Mouse (Mus musculus) embryonic facial prominence, embryonic 14.5 days (tissue): ENCODE results near the gene Fscn1. TPM values are rescaled to one million over a fixed set of nuclear protein-coding genes. Genes with fewer than 3 reads are reported as not detected.
A peak's percentile ranks its signal among the peaks of the same experiment; 100 is the strongest.

Experiments used
- ATAC-seq: fragments of 200-750 bp; cut with Nextera tagmentation; 2 replicates; pipeline ENCODE4 v1.8.0; 2017; ENCODE audit warnings: low read depth, moderate number of reproducible peaks, moderate TSS enrichment
- DNase-seq: peaks from one replicate; pipeline ENCODE4 v3.0.0-alpha.2; 2015; ENCODE audit warnings: low spot score
- H3K27ac ChIP-seq: fragments of 300-500 bp; sonication (generic); replicated peaks from 2 replicates; pipeline ENCODE4 v1.5.1; 2014; ENCODE audit warnings: low read depth, mild to moderate bottlenecking, low read length, moderate library complexity
- H3K27me3 ChIP-seq: fragments of 300-500 bp; sonication (generic); replicated peaks from 2 replicates; pipeline ENCODE4 v1.6.1; 2014; ENCODE audit warnings: low read length; ENCODE audit not compliant: control insufficient read depth, insufficient read depth
- H3K36me3 ChIP-seq: fragments of 300-500 bp; sonication (generic); 2 replicates; pipeline ENCODE4 v1.6.1; 2014; ENCODE audit warnings: low read length, mixed read lengths; ENCODE audit not compliant: control insufficient read depth, insufficient read depth
- H3K4me1 ChIP-seq: fragments of 300-500 bp; sonication (generic); 2 replicates; pipeline ENCODE4 v1.6.1; 2014; ENCODE audit warnings: antibody characterized with exemption, low read length; ENCODE audit not compliant: control insufficient read depth, insufficient read depth
- H3K4me2 ChIP-seq: fragments of 300-500 bp; sonication (generic); 2 replicates; pipeline ENCODE4 v1.6.1; 2014; ENCODE audit warnings: low read depth, mild to moderate bottlenecking, low read length, moderate library complexity, mixed read lengths
- H3K4me3 ChIP-seq: fragments of 300-500 bp; sonication (generic); 2 replicates; pipeline ENCODE4 v1.5.1; 2014; ENCODE audit warnings: low read depth, mild to moderate bottlenecking, low read length
- H3K9ac ChIP-seq: fragments of 300-500 bp; sonication (generic); 2 replicates; pipeline ENCODE4 v1.6.1; 2014; ENCODE audit warnings: low read depth, mild to moderate bottlenecking, low read length, moderate library complexity, mixed read lengths
- H3K9me3 ChIP-seq: fragments of 300-500 bp; sonication (generic); 2 replicates; pipeline ENCODE4 v1.6.1; 2016; ENCODE audit warnings: low read length; ENCODE audit not compliant: control insufficient read depth
- WGBS: fragments of 180-500 bp; shearing (Covaris S2); extraction: QIAGEN DNeasy Blood & Tissue Kit; methylation state at CpG from one replicate; pipeline ENCODE4 v1.1.7; 2014; 5-methylcytosine and 5-hydroxymethylcytosine counted together
- polyA plus RNA-seq: library from polyadenylated mRNA; unstranded; fragments of >200 nt; fragmentation: Nextera tagmentation; extraction: Ambion mirVana; gene quantifications from 2 replicates; pipeline ENCODE4 v1.2.1, GENCODE M21; 2014

Gene Fscn1
- polyA plus RNA-seq, 1 experiment from 2014 or later, result 338 TPM

- ATAC-seq (peak; percentile 27; the same call in 1 of the 2 replicates), DNase-seq (peak; percentile 67)
- Histone ChIP-seq H3K9me3 (no peaks in the 10 kb centered on the region), H3K4me2 (peak overlapping the region; percentile 79), H3K4me1 (peaks cover 22% of the 10 kb centered on the region), H3K9ac (peak overlapping the region; percentile 73), H3K4me3 (peak overlapping the region; percentile 45), H3K36me3 (no peaks in the 10 kb centered on the region), H3K27ac (peak overlapping the region; percentile 70), H3K27me3 (no peaks in the 10 kb centered on the region)
- 12% methylated on average over 4 of the region's 4 CpGs for WGBS
These were observed 30.8 kb upstream of the Fscn1 start for GRCm38 (mm10) chr5:142929400-142929752.

GRCm38 (mm10) chr5:142931241-142931745, 28.9 kb upstream of the Fscn1 start:
- Histone ChIP-seq H3K4me3 (no peak overlapping the region), H3K9me3 (no peaks in the 10 kb centered on the region), H3K36me3 (no peaks in the 10 kb centered on the region), H3K4me2 (no peak overlapping the region), H3K27me3 (no peaks in the 10 kb centered on the region), H3K27ac (no peak overlapping the region), H3K4me1 (peaks cover 19% of the 10 kb centered on the region), H3K9ac (no peak overlapping the region)
- no peak for ATAC-seq
- WGBS, result 77% methylated on average over 9 of the region's 9 CpGs
- DNase-seq, result no peak

- peak; percentile 48 for ATAC-seq
- H3K27ac ChIP-seq, result no peak overlapping the region
- H3K27me3 ChIP-seq, result no peaks in the 10 kb centered on the region
- H3K4me2 ChIP-seq, result no peak overlapping the region
- no peak overlapping the region for H3K9ac ChIP-seq
- H3K4me3 ChIP-seq, result no peak overlapping the region
- peaks cover 10% of the 10 kb centered on the region for H3K4me1 ChIP-seq
- 26% methylated on average over 9 of the region's 9 CpGs for WGBS
- peak; percentile 80 for DNase-seq
- no peaks in the 10 kb centered on the region for H3K36me3 ChIP-seq
- H3K9me3 ChIP-seq, result no peaks in the 10 kb centered on the region
These were observed 28.0 kb upstream of the Fscn1 start for GRCm38 (mm10) chr5:142932084-142932685.

- no peak overlapping the region for H3K27ac ChIP-seq
- no peak overlapping the region for H3K4me3 ChIP-seq
- DNase-seq (no peak), ATAC-seq (no peak)
- peaks cover 7% of the 10 kb centered on the region for H3K4me1 ChIP-seq
- H3K36me3 ChIP-seq, result no peaks in the 10 kb centered on the region
- no peaks in the 10 kb centered on the region for H3K27me3 ChIP-seq
- no peaks in the 10 kb centered on the region for H3K9me3 ChIP-seq
- H3K4me2 ChIP-seq, result no peak overlapping the region
- H3K9ac ChIP-seq, result no peak overlapping the region
- 69% methylated on average over 8 of the region's 8 CpGs for WGBS
These were observed 27.4 kb upstream of the Fscn1 start for GRCm38 (mm10) chr5:142932731-142933130.

- ATAC-seq (peak; percentile 44), DNase-seq (peak; percentile 83)
- 22% methylated on average over 13 of the region's 13 CpGs for WGBS
- Histone ChIP-seq H3K4me1 (no peaks in the 10 kb centered on the region), H3K4me3 (0 out of 2 replicates have a peak overlapping the region, but pooled peaks have one; percentile 12), H3K27me3 (no peaks in the 10 kb centered on the region), H3K9me3 (0 out of 2 replicates have a peak, but pooled peaks cover 3% of the 10 kb centered on the region), H3K27ac (no peak overlapping the region), H3K9ac (peak overlapping the region; percentile 60), H3K4me2 (peak overlapping the region; percentile 50), H3K36me3 (no peaks in the 10 kb centered on the region)
These were observed 24.4 kb upstream of the Fscn1 start for GRCm38 (mm10) chr5:142935642-142936335.

- no peaks in the 10 kb centered on the region for H3K4me1 ChIP-seq
- H3K27ac ChIP-seq, result no peak overlapping the region
- H3K4me2 ChIP-seq, result peak overlapping the region; percentile 50
- H3K27me3 ChIP-seq, result no peaks in the 10 kb centered on the region
- 3% methylated on average over 17 of the region's 17 CpGs for WGBS
- ATAC-seq (no peak), DNase-seq (peak; percentile 65)
- H3K9me3 ChIP-seq, result 0 out of 2 replicates have a peak, but pooled peaks cover 3% of the 10 kb centered on the region
- 0 out of 2 replicates have a peak overlapping the region, but pooled peaks have one; percentile 12 for H3K4me3 ChIP-seq
- H3K9ac ChIP-seq, result peak overlapping the region; percentile 60
- H3K36me3 ChIP-seq, result no peaks in the 10 kb centered on the region
These were observed 23.8 kb upstream of the Fscn1 start for GRCm38 (mm10) chr5:142936336-142936719.

GRCm38 (mm10) chr5:142937956-142938727, 22.0 kb upstream of the Fscn1 start:
- no peak overlapping the region; the same call in none of the 2 replicates for H3K27ac ChIP-seq
- H3K4me2 ChIP-seq, result no peak overlapping the region
- no peaks in the 10 kb centered on the region for H3K36me3 ChIP-seq
- WGBS, result 34% methylated on average over 19 of the region's 19 CpGs
- H3K9ac ChIP-seq, result no peak overlapping the region; the same call in 1 of the 2 replicates
- H3K4me1 ChIP-seq, result no peaks in the 10 kb centered on the region
- H3K9me3 ChIP-seq, result 0 out of 2 replicates have a peak, but pooled peaks cover 3% of the 10 kb centered on the region
- peak; percentile 84 for DNase-seq
- 0 out of 2 replicates have a peak, but pooled peaks have one; percentile 35 for ATAC-seq
- no peak overlapping the region for H3K4me3 ChIP-seq
- no peaks in the 10 kb centered on the region for H3K27me3 ChIP-seq

GRCm38 (mm10) chr5:142940393-142940792, 19.8 kb upstream of the Fscn1 start:
- no peak overlapping the region for H3K27ac ChIP-seq
- no peaks in the 10 kb centered on the region for H3K36me3 ChIP-seq
- no peaks in the 10 kb centered on the region for H3K4me1 ChIP-seq
- DNase-seq (no peak), ATAC-seq (no peak)
- H3K4me2 ChIP-seq, result no peak overlapping the region
- H3K9me3 ChIP-seq, result 0 out of 2 replicates have a peak, but pooled peaks cover 3% of the 10 kb centered on the region
- 65% methylated on average over 2 of the region's 2 CpGs for WGBS
- H3K27me3 ChIP-seq, result no peaks in the 10 kb centered on the region
- no peak overlapping the region for H3K9ac ChIP-seq
- no peak overlapping the region for H3K4me3 ChIP-seq
